Mouse (Mus musculus) MEL (cell line): ENCODE measurements around the gene Jarid2. TPM values are rescaled to one million over a fixed set of nuclear protein-coding genes. Genes with fewer than 3 reads are reported as not detected.

Source experiments
- DNase-seq: peaks from one replicate; pipeline ENCODE4 v3.0.0; 2011; ENCODE audit warnings: low read depth, low spot score
- H3K27ac ChIP-seq: 2 replicates; pipeline ENCODE4 v1.5.1; 2012; ENCODE audit warnings: low read depth, mild to moderate bottlenecking, control low read depth, low read length, moderate library complexity; ENCODE audit not compliant: control insufficient read depth
- H3K27me3 ChIP-seq, 2 experiments: fragments of 150-350 bp in 1 of 2; sonication (generic) in 1 of 2; 2 replicates each; pipeline ENCODE4 v1.6.1; 2012; ENCODE audit warnings: low read length in 2 of 2, mild to moderate bottlenecking in 2 of 2, improper control_type of control experiment in 1 of 2, moderate library complexity in 1 of 2; ENCODE audit not compliant: insufficient read depth in 2 of 2, control insufficient read depth in 1 of 2
- H3K36me3 ChIP-seq, 2 experiments: 2 replicates each; pipeline ENCODE4 v1.6.1; 2012 to 2014; ENCODE audit warnings: low read length in 2 of 2, improper control_type of control experiment in 1 of 2, inconsistent platforms in 1 of 2, mild to moderate bottlenecking in 1 of 2; ENCODE audit not compliant: insufficient read depth in 2 of 2, control insufficient read depth in 1 of 2
- H3K4me1 ChIP-seq, 2 experiments: fragments of 150-350 bp in 1 of 2; sonication (generic) in 1 of 2; 2 replicates each; pipeline ENCODE4 v1.6.1; 2012; ENCODE audit warnings: low read length in 2 of 2, improper control_type of control experiment in 1 of 2, mild to moderate bottlenecking in 1 of 2; ENCODE audit not compliant: insufficient read depth in 2 of 2, control insufficient read depth in 1 of 2
- H3K4me3 ChIP-seq, 2 experiments: fragments of 150-350 bp in 1 of 2; sonication (generic) in 1 of 2; 2 replicates each; pipeline ENCODE4 v1.5.1; 2012; ENCODE audit warnings: low read depth in 2 of 2, low read length in 2 of 2, mild to moderate bottlenecking in 2 of 2, moderate library complexity in 2 of 2, control low read depth in 1 of 2, improper control_type of control experiment in 1 of 2; ENCODE audit not compliant: control insufficient read depth in 1 of 2, insufficient read depth in 1 of 2
- H3K79me2 ChIP-seq: 2 replicates; pipeline ENCODE4 v1.6.1; 2012; ENCODE audit warnings: mild to moderate bottlenecking, low read length, moderate library complexity; ENCODE audit not compliant: control insufficient read depth, poor library complexity, insufficient read depth
- H3K9ac ChIP-seq: 2 replicates; pipeline ENCODE4 v1.6.1; 2012; ENCODE audit warnings: low read depth, mild to moderate bottlenecking, control low read depth, low read length, moderate library complexity; ENCODE audit not compliant: control insufficient read depth, poor library complexity, severe bottlenecking
- H3K9me3 ChIP-seq: fragments of 150-350 bp; sonication (generic); replicated peaks from 2 replicates; pipeline ENCODE4 v1.6.1; 2012; ENCODE audit warnings: mild to moderate bottlenecking, low read length, improper control_type of control experiment, moderate library complexity; ENCODE audit not compliant: insufficient read depth
- CTCF ChIP-seq, 3 experiments: IDR thresholded peaks in 2 of 3; conservative IDR thresholded peaks in 1 of 3; 2 replicates each; pipeline ENCODE4 v1.5.1; 2011 to 2012; ENCODE audit warnings: low read length in 3 of 3, low read depth in 2 of 3, mild to moderate bottlenecking in 2 of 3, improper control_type of control experiment in 1 of 3, inconsistent platforms in 1 of 3, mixed read lengths in 1 of 3, moderate library complexity in 1 of 3; ENCODE audit not compliant: control insufficient read depth in 1 of 3, insufficient read depth in 1 of 3, poor library complexity in 1 of 3, severe bottlenecking in 1 of 3
- E2F4 ChIP-seq: IDR thresholded peaks from 2 replicates; pipeline ENCODE4 v1.6.1; 2011; ENCODE audit warnings: low read depth, low read length, improper control_type of control experiment, borderline replicate concordance
- EP300 ChIP-seq, 2 experiments: IDR thresholded peaks; 2 replicates each; pipeline ENCODE4 v1.6.1; 2011; ENCODE audit warnings: improper control_type of control experiment in 2 of 2, low read length in 2 of 2, low read depth in 1 of 2, mild to moderate bottlenecking in 1 of 2
- GATA1 ChIP-seq: IDR thresholded peaks from 2 replicates; pipeline ENCODE4 v1.6.1; 2011; ENCODE audit warnings: low read depth, low read length, improper control_type of control experiment
- HCFC1 ChIP-seq: IDR thresholded peaks from 2 replicates; pipeline ENCODE4 v1.6.1; 2012; ENCODE audit warnings: low read depth, mild to moderate bottlenecking, inconsistent platforms, low read length, improper control_type of control experiment, moderate library complexity
- JUND ChIP-seq: IDR thresholded peaks from 2 replicates; pipeline ENCODE4 v1.6.1; 2011; ENCODE audit warnings: low read depth, mild to moderate bottlenecking, improper control_type of control experiment, low read length
- KAT2A ChIP-seq: conservative IDR thresholded peaks from 2 replicates; pipeline ENCODE4 v1.6.1; 2012; ENCODE audit warnings: low read depth, low read length, improper control_type of control experiment, inconsistent platforms
- MAX ChIP-seq: IDR thresholded peaks from 2 replicates; pipeline ENCODE4 v1.6.1; 2011; ENCODE audit warnings: low read length, improper control_type of control experiment
- NELFE ChIP-seq: IDR thresholded peaks from 2 replicates; pipeline ENCODE4 v1.6.1; 2011; ENCODE audit warnings: low read depth, low read length, improper control_type of control experiment
- NRF1 ChIP-seq: IDR thresholded peaks from 2 replicates; pipeline ENCODE4 v1.6.1; 2014; ENCODE audit warnings: low read depth, mild to moderate bottlenecking, inconsistent platforms, low read length, improper control_type of control experiment, moderate library complexity; ENCODE audit not compliant: poor library complexity, insufficient read depth, severe bottlenecking
- SIN3A ChIP-seq: IDR thresholded peaks from 2 replicates; pipeline ENCODE4 v1.6.1; 2012; ENCODE audit warnings: low read length, improper control_type of control experiment, inconsistent platforms
- TAL1 ChIP-seq: IDR thresholded peaks from 2 replicates; pipeline ENCODE4 v1.6.1; 2012; ENCODE audit warnings: mild to moderate bottlenecking, inconsistent platforms, low read length, moderate library complexity, mixed read lengths
- TCF12 ChIP-seq: IDR thresholded peaks from 2 replicates; pipeline ENCODE4 v1.6.1; 2014; ENCODE audit warnings: low read depth, mild to moderate bottlenecking, inconsistent platforms, low read length, improper control_type of control experiment, moderate library complexity
- UBTF ChIP-seq: IDR thresholded peaks from 2 replicates; pipeline ENCODE4 v1.6.1; 2012; ENCODE audit warnings: low read depth, mild to moderate bottlenecking, inconsistent platforms, low read length, improper control_type of control experiment, moderate library complexity, borderline replicate concordance; ENCODE audit not compliant: insufficient read depth
- USF2 ChIP-seq, 2 experiments: IDR thresholded peaks; 2 replicates each; pipeline ENCODE4 v1.6.1; 2011 to 2012; ENCODE audit warnings: improper control_type of control experiment in 2 of 2, low read length in 2 of 2, borderline replicate concordance in 1 of 2, inconsistent platforms in 1 of 2, low read depth in 1 of 2, mild to moderate bottlenecking in 1 of 2; ENCODE audit not compliant: insufficient read depth in 1 of 2
- ZMIZ1 ChIP-seq: IDR thresholded peaks from 2 replicates; pipeline ENCODE4 v1.6.1; 2012; ENCODE audit warnings: low read depth, mild to moderate bottlenecking, inconsistent platforms, low read length, improper control_type of control experiment, moderate library complexity
- ZNF384 ChIP-seq: IDR thresholded peaks from 2 replicates; pipeline ENCODE4 v1.6.1; 2012; ENCODE audit warnings: low read depth, mild to moderate bottlenecking, inconsistent platforms, low read length, improper control_type of control experiment
- polyA plus RNA-seq, 2 experiments: library from polyadenylated mRNA; stranded (reverse) in 1 of 2; unstranded in 1 of 2; fragments of >175 nt in 1 of 2; fragments of >200 nt in 1 of 2; gene quantifications; 2 replicates each; pipeline versions ENCODE4 v1.2.1 to v1.2.4; 2012; ENCODE audit warnings: low replicate concordance in 2 of 2, low read depth in 1 of 2; ENCODE audit not compliant: insufficient read length in 2 of 2, insufficient read depth in 1 of 2, missing spikeins in 1 of 2
- total RNA-seq: library from RNA; depleted of rRNA; stranded (reverse); fragments of 300-350 nt; gene quantifications from 2 replicates; pipeline ENCODE4 v1.2.3, GENCODE M21; 2012

The Jarid2 gene
- total and polyA plus RNA-seq, 3 experiments = 5.4 to 76.5 (median 21.2) TPM

DNA sequence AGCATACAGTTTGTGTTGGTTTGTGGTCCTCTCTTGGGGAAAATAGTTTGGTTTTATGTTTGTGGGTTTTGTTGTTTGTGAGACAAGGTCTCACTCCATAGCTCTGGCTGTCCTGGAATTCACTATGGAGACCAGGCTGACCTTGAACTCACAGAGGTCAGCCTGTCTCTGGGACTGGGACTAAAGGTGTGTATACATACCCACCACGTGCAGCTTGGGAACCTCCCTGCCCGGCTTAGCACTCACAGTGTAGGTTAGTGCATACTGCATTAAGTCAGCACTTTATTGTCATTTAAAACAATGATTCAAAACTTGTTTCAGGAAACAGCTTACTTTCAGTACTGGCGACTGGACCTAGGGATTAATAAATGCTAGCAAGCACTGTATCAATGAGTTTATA lies 41.1 kb upstream of the Jarid2 start:
- no peaks in the 10 kb centered on the region; a peak in 1 of 4 replicates for H3K27me3 ChIP-seq
- no peak for DNase-seq
- no peaks in the 10 kb centered on the region; a peak in 1 of 4 replicates for H3K36me3 ChIP-seq
- TF ChIP-seq GATA1 (no peak), JUND (no peak), HCFC1 (no peak), UBTF (no peak), NELFE (no peak), CTCF (IDR thresholded peaks at IDR 0.05 in 2 of 3, conservative IDR thresholded peaks at IDR 0.05 in 1 of 3; ENCODE audit: control insufficient read depth in 1 of 3, insufficient read depth in 1 of 3, low read depth in 2 of 3, low read length in 3 of 3, poor library complexity in 1 of 3, severe bottlenecking in 1 of 3) (no peak), SIN3A (no peak)
- TF ChIP-seq, all 39 proteins: peak for 0
- Histone ChIP-seq H3K4me1 (no peaks in the 10 kb centered on the region), H3K27ac (no peak overlapping the region), H3K4me3 (no peak overlapping the region), H3K9me3 (no peaks in the 10 kb centered on the region), H3K9ac (no peak overlapping the region), H3K79me2 (no peaks in the 10 kb centered on the region)

DNA sequence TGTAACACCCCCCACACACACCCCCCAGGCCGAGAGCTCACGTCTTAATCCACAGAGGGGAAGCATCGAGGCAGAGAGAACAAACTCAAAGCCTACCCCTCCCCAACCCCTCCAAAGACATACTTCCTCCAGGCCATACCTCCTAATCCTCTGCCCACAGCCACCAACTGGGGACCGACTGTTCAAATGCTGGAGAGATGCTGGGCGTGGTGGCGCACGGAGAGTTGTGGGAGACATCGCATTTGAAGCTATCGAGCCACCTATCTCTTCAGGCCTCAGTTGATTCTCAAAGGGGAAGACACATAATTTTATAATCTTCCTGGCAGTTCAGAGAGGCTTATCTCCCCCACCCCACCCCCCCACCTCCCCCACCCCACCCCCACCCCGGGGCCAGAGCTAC lies 31.6 kb upstream of the Jarid2 start:
- Histone ChIP-seq H3K9me3 (no peaks in the 10 kb centered on the region), H3K36me3 (peaks cover 0 to 3% of the 10 kb centered on the region in 2 experiments; a peak in 2 of 4 replicates), H3K27ac (0 out of 2 replicates have a peak overlapping the region, but pooled peaks have one; percentile 10), H3K79me2 (no peaks in the 10 kb centered on the region), H3K27me3 (no peaks in the 10 kb centered on the region), H3K9ac (no peak overlapping the region), H3K4me1 (peaks cover 4 to 10% of the 10 kb centered on the region in 2 experiments; a peak in 3 of 4 replicates), H3K4me3 (peak overlapping the region; percentile 3 to 20; a peak in 1 of 4 replicates)
- 0 out of 2 replicates have a peak, but pooled peaks have one; percentile 31 for TF ChIP-seq TCF12
- TF ChIP-seq EP300 (IDR thresholded peaks at IDR 0.05; ENCODE audit: low read depth in 1 of 2, low read length in 2 of 2) = peak in 1 of 2 experiments; percentile 41; a peak in 2 of 4 replicates
- TF ChIP-seq USF2 (IDR thresholded peaks at IDR 0.05; ENCODE audit: borderline replicate concordance in 1 of 2, insufficient read depth in 1 of 2, low read depth in 1 of 2, low read length in 2 of 2) = no peak
- peak; percentile 51; the same call in 1 of the 2 replicates for TF ChIP-seq GATA1
- TF ChIP-seq ZNF384 = no peak
- DNase-seq = peak; percentile 71

DNA sequence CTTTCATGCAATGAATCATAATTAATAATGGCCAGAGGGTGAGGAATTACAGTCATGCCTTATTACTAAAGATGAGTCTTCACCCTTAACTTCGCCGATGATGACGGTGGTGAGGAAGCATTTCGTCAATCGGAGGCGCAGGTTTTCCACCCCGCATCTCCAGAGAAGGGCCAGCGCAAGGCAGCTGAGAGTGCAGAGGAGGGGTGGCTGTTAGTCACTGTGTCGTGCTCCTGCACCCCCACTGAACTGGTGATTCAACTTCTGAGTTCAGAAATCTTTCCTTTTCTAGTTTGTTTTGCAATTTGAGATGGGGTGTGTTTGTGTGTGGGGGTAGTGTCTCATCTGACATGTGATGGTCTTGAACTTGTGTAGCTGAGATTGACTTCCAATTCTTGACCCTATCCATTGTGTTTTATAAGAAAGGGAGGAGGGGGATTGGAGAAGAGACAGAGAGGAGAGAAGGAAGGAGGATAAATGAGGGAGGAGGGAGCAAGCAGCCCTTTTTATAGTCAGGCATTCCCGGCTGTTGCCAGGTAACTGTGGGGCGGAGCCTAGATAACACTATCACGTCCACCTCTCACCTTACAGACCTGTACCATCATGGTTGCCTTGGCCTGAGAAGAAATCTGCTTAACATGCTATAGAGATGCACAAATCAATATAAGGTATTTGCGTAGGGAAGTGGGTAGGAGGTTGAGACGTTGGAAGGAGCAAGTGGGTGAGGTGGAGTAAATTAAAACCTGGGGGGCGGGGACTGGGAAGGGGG lies 25.1 kb upstream of the Jarid2 start:
- no peaks in the 10 kb centered on the region for H3K79me2 ChIP-seq
- TF ChIP-seq NRF1 = no peak
- TF ChIP-seq MAX = no peak
- TF ChIP-seq E2F4 = no peak
- TF ChIP-seq KAT2A = no peak
- no peak for TF ChIP-seq ZMIZ1
- no peak for TF ChIP-seq TAL1
- DNase-seq = no peak

More for the DNA sequence above, 25.1 kb upstream of the Jarid2 start:
- H3K4me1 ChIP-seq = no peaks in the 10 kb centered on the region
- no peaks in the 10 kb centered on the region for H3K36me3 ChIP-seq
- no peak overlapping the region for H3K9ac ChIP-seq
- H3K4me3 ChIP-seq = no peak overlapping the region
- H3K9me3 ChIP-seq = no peaks in the 10 kb centered on the region
- H3K27ac ChIP-seq = no peak overlapping the region
- H3K27me3 ChIP-seq = no peaks in the 10 kb centered on the region
